Mouse (Mus musculus) ES-E14 (cell line): ENCODE data around the gene 2210017I01Rik.

Experiments used
- CHD2 ChIP-seq: IDR thresholded peaks from 2 replicates; pipeline ENCODE4 v1.6.1; 2014; ENCODE audit warnings: mild to moderate bottlenecking, low read depth, low read length, inconsistent platforms
- HCFC1 ChIP-seq: IDR thresholded peaks from 2 replicates; pipeline ENCODE4 v1.6.1; 2012; ENCODE audit warnings: low read length, inconsistent platforms, borderline replicate concordance; ENCODE audit not compliant: insufficient read depth
- MAFK ChIP-seq: IDR thresholded peaks from 2 replicates; pipeline ENCODE4 v1.6.1; 2014; ENCODE audit warnings: mild to moderate bottlenecking, low read depth, low read length, inconsistent platforms; ENCODE audit not compliant: insufficient read depth
- ZC3H11A ChIP-seq: IDR thresholded peaks from 2 replicates; pipeline ENCODE4 v1.6.1; 2012; ENCODE audit warnings: low read depth, mild to moderate bottlenecking, inconsistent platforms, low read length, borderline replicate concordance
- ZNF384 ChIP-seq: IDR thresholded peaks from 2 replicates; pipeline ENCODE4 v1.6.1; 2012; ENCODE audit warnings: low read depth, low read length, inconsistent platforms

- TF ChIP-seq ZNF384 (no peak), CHD2 (no peak), HCFC1 (no peak), ZC3H11A (no peak), MAFK (no peak)
These were observed 41.9 kb downstream of the 2210017I01Rik start for GRCm38 (mm10) chr3:92565418-92565817.
